Mouse (Mus musculus) thymus, postnatal 25 days (tissue): ENCODE results near the gene Zfp771.

Experiments used
- DNase-seq: peaks from one replicate; pipeline ENCODE4 v3.0.0; 2022

The Zfp771 gene

DNA sequence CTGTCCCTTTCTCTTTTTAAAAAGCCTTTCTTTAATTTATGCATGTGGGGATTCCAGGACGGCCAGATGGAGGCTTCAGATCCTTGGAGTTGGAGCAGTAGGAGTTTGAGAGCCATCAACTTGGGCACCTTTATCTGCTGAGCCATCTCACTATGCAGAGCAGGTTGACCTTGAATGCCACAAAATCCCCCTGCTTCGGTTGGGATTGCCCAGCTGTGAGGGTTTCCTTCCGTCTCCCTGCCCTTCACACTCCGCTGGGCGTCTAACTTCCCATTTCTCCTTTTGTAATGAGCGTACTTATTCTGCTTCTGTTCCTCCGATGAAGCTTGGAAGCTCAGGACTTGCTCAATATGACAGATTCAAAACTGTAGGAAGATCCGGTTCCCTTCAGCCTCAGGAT lies 46.1 kb downstream of the Zfp771 start:
- DNase-seq, result no peak

GRCm38 (mm10) chr7:127296098-127296497 lies 52.0 kb downstream of the Zfp771 start, which contains the start of gene Itgal:
TSS of gene Itgal (plus strand) at chr7:127296260.
- DNase-seq, result peak; percentile 79

DNA sequence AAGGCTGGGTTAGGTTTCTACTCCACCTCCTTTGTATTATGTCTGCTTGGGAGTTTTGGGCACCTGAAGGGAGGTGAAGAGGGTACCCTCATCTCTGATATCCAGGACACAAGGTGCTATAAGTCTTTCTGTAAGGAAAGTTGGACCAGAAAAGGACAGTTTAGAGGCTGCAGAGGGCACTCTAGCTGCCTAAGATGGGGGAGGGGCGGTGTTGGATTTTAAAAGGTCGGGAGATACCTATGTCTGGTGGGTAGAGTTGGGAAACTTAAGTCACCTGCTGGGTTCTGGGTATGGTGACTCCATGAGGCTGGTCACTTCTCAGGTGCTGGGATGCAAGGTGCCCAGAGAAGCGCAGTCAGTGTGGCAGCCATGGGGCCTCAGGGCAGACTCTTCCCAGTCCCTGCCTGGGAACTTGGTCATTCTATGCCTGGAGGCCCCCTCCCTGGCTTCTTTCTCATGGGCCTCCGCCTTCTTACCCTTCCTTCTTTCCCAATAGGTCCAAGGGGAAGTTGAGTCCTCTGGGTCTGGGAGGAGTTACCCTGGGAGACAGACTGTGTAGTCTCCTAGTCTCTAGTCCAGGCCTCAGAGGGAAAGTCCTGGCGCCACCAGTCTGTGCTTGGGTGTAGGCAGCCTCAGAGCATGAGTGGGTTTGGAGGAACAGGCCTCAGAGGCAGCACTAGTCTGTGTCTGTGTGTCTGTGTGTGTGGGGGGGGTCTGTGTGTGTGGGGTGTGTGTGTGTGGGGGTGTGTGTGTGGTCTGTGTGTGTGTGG lies 52.9 kb downstream of the Zfp771 start:
- DNase-seq, result peak; percentile 58

DNA sequence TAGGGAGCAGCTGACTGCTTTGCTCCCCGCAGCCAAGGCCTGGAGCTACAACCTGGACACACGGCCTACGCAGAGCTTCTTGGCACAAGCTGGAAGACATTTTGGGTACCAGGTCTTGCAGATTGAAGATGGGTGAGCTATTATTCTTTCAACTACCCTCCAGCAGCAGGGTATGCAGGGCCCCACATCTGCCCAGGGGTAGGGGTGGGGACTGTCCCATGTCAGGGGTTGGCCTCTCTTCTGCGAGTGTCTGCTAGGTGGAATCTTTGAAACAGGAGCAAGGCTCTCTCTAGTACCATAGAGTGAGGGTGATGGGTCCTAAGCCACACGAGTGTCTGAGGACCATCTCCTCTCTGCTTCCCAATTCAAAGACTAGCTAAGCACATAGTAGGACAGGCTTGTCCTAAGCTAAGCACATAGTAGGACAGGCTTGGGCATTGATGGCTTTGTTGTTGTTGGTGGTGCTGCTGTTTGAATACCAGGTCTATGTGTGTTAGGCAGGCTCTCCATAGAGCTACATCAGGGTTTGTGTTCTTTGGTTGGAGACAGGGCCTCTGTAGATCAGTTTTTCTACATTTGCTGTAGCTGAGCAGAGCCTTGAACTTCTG lies 53.6 kb downstream of the Zfp771 start:
- DNase-seq, result no peak
